Mouse (Mus musculus): ENCODE results near the gene Rab25. TPM values are rescaled to one million over a fixed set of nuclear protein-coding genes. Genes with fewer than 3 reads are reported as not detected.

Rab25 gene
- polyA plus RNA-seq, 1 experiment: 9.3 TPM

DNA sequence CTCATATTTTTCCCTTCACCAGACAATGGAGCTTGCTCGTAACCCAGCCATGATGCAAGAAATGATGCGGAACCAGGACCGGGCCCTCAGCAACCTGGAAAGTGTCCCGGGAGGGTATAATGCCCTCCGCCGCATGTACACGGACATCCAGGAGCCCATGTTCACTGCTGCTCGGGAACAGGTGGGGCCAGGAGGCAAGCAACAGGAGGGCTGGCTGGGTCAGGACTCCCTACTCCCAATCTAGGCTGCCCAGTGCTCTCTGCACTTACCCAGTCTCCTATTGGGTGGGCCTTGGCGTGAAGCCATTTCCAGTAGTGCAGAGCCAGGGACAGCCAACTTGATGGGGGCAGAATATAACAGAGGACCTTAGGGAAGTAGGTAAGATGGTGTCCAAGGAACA is 11.5 kb upstream of the Rab25 start:
- Histone ChIP-seq H3K36me3 (ENCODE audit: control insufficient read depth, insufficient read depth, low read length) (peaks cover 26% of the 10 kb centered on the region), H3K27ac (ENCODE audit: control insufficient read depth, insufficient read depth, low read length) (no peak overlapping the region), H3K27me3 (ENCODE audit: control insufficient read depth, insufficient read depth, low read length) (no peaks in the 10 kb centered on the region), H3K4me1 (replicated peaks; ENCODE audit: control insufficient read depth, insufficient read depth, low read length) (peaks cover 5% of the 10 kb centered on the region; the same call in 1 of the 2 replicates), H3K4me3 (ENCODE audit: control insufficient read depth, insufficient read depth, low read length) (no peak overlapping the region)
- TF ChIP-seq CTCF (IDR thresholded peaks at IDR 0.05; ENCODE audit: borderline replicate concordance, control insufficient read depth, extremely low read depth, insufficient read depth, low read length, poor library complexity) (no peak), POLR2A (IDR thresholded peaks at IDR 0.05; ENCODE audit: control insufficient read depth, extremely low read depth, insufficient read depth, low read length, poor library complexity) (no peak)
- over 99% methylated on average over 9 of the region's 9 CpGs for WGBS
- no peak for DNase-seq

GRCm38 (mm10) chr3:88556616-88557015 is 8.5 kb upstream of the Rab25 start:
- no peaks in the 10 kb centered on the region for H3K27me3 ChIP-seq (ENCODE audit: control insufficient read depth, insufficient read depth, low read length)
- peaks cover 9% of the 10 kb centered on the region for H3K4me1 ChIP-seq (replicated peaks; ENCODE audit: control insufficient read depth, insufficient read depth, low read length)
- no peak for DNase-seq
- TF ChIP-seq CTCF (IDR thresholded peaks at IDR 0.05; ENCODE audit: borderline replicate concordance, control insufficient read depth, extremely low read depth, insufficient read depth, low read length, poor library complexity) (no peak), POLR2A (IDR thresholded peaks at IDR 0.05; ENCODE audit: control insufficient read depth, extremely low read depth, insufficient read depth, low read length, poor library complexity) (no peak)
- 95% methylated on average over 8 of the region's 8 CpGs for WGBS
- no peak overlapping the region for H3K4me3 ChIP-seq (ENCODE audit: control insufficient read depth, insufficient read depth, low read length)
- no peak overlapping the region for H3K27ac ChIP-seq (ENCODE audit: control insufficient read depth, insufficient read depth, low read length)
- H3K36me3 ChIP-seq (ENCODE audit: control insufficient read depth, insufficient read depth, low read length): peaks cover 19% of the 10 kb centered on the region

DNA sequence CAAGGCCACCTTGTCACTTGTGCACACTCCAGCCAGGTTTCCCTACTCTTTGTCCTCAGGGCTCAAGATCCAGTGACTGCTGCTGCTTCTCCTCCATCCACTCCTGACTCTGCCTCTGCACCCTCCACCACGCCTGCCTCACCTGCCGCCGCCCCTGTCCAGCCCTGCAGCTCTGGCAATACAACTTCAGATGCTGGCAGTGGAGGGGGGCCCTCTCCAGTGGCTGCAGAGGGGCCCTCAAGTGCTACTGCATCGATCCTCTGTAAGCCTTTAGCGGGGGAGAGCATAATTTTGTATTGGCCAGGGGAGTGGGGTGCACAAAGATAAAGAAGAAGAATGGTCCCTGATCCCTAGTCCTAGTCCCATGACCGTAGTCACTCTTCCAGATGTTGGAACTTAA is 7.6 kb upstream of the Rab25 start:
- Histone ChIP-seq H3K27me3 (ENCODE audit: control insufficient read depth, insufficient read depth, low read length) (no peaks in the 10 kb centered on the region), H3K4me3 (ENCODE audit: control insufficient read depth, insufficient read depth, low read length) (no peak overlapping the region), H3K27ac (ENCODE audit: control insufficient read depth, insufficient read depth, low read length) (no peak overlapping the region), H3K4me1 (replicated peaks; ENCODE audit: control insufficient read depth, insufficient read depth, low read length) (peaks cover 12% of the 10 kb centered on the region), H3K36me3 (ENCODE audit: control insufficient read depth, insufficient read depth, low read length) (peaks cover 16% of the 10 kb centered on the region)
- DNase-seq: no peak
- WGBS: 96% methylated on average over 6 of the region's 6 CpGs
- no peak for TF ChIP-seq CTCF (IDR thresholded peaks at IDR 0.05; ENCODE audit: borderline replicate concordance, control insufficient read depth, extremely low read depth, insufficient read depth, low read length, poor library complexity)
- TF ChIP-seq POLR2A (IDR thresholded peaks at IDR 0.05; ENCODE audit: control insufficient read depth, extremely low read depth, insufficient read depth, low read length, poor library complexity): no peak

- Histone ChIP-seq H3K27ac (ENCODE audit: control insufficient read depth, insufficient read depth, low read length) (no peak overlapping the region), H3K4me3 (ENCODE audit: control insufficient read depth, insufficient read depth, low read length) (no peak overlapping the region), H3K36me3 (ENCODE audit: control insufficient read depth, insufficient read depth, low read length) (peaks cover 10% of the 10 kb centered on the region), H3K27me3 (ENCODE audit: control insufficient read depth, insufficient read depth, low read length) (no peaks in the 10 kb centered on the region), H3K4me1 (replicated peaks; ENCODE audit: control insufficient read depth, insufficient read depth, low read length) (peaks cover 12% of the 10 kb centered on the region)
- 94% methylated on average over 5 of the region's 5 CpGs for WGBS
- no peak for TF ChIP-seq POLR2A (IDR thresholded peaks at IDR 0.05; ENCODE audit: control insufficient read depth, extremely low read depth, insufficient read depth, low read length, poor library complexity)
- TF ChIP-seq CTCF (IDR thresholded peaks at IDR 0.05; ENCODE audit: borderline replicate concordance, control insufficient read depth, extremely low read depth, insufficient read depth, low read length, poor library complexity): no peak
- no peak for DNase-seq
These were observed 7.0 kb upstream of the Rab25 start for GRCm38 (mm10) chr3:88555069-88555605.

- DNase-seq: peak; percentile 80
- H3K4me3 ChIP-seq (ENCODE audit: control insufficient read depth, insufficient read depth, low read length): peak overlapping the region; percentile 92
- no peaks in the 10 kb centered on the region; the same call in 1 of the 2 replicates for H3K36me3 ChIP-seq (ENCODE audit: control insufficient read depth, insufficient read depth, low read length)
- no peak for TF ChIP-seq CTCF (IDR thresholded peaks at IDR 0.05; ENCODE audit: borderline replicate concordance, control insufficient read depth, extremely low read depth, insufficient read depth, low read length, poor library complexity)
- TF ChIP-seq POLR2A (IDR thresholded peaks at IDR 0.05; ENCODE audit: control insufficient read depth, extremely low read depth, insufficient read depth, low read length, poor library complexity): 0 out of 2 replicates have a peak, but pooled peaks have one; percentile 13
- under 1% methylated on average over 40 of the region's 41 CpGs for WGBS
- H3K27me3 ChIP-seq (ENCODE audit: control insufficient read depth, insufficient read depth, low read length): no peaks in the 10 kb centered on the region
- peak overlapping the region; percentile 9; the same call in 1 of the 2 replicates for H3K27ac ChIP-seq (ENCODE audit: control insufficient read depth, insufficient read depth, low read length)
- peaks cover 12% of the 10 kb centered on the region for H3K4me1 ChIP-seq (replicated peaks; ENCODE audit: control insufficient read depth, insufficient read depth, low read length)
These were observed 5.9 kb upstream of the Rab25 start for GRCm38 (mm10) chr3:88553880-88554586.

- Histone ChIP-seq H3K4me1 (replicated peaks; ENCODE audit: control insufficient read depth, insufficient read depth, low read length) (peaks cover 12% of the 10 kb centered on the region), H3K36me3 (ENCODE audit: control insufficient read depth, insufficient read depth, low read length) (no peaks in the 10 kb centered on the region; the same call in 1 of the 2 replicates), H3K27me3 (ENCODE audit: control insufficient read depth, insufficient read depth, low read length) (no peaks in the 10 kb centered on the region), H3K4me3 (ENCODE audit: control insufficient read depth, insufficient read depth, low read length) (peak within 1 kb of the TSS; percentile 92), H3K27ac (ENCODE audit: control insufficient read depth, insufficient read depth, low read length) (peak within 1 kb of the TSS; percentile 73)
- TF ChIP-seq POLR2A (IDR thresholded peaks at IDR 0.05; ENCODE audit: control insufficient read depth, extremely low read depth, insufficient read depth, low read length, poor library complexity) (peak; percentile 38; the same call in 1 of the 2 replicates), CTCF (IDR thresholded peaks at IDR 0.05; ENCODE audit: borderline replicate concordance, control insufficient read depth, extremely low read depth, insufficient read depth, low read length, poor library complexity) (peak; percentile 92)
- DNase-seq: peak; percentile 92
- WGBS: under 1% methylated on average over 36 of the region's 37 CpGs
These were observed 5.4 kb upstream of the Rab25 start, which contains the start of gene Ubqln4 for GRCm38 (mm10) chr3:88553525-88553879. TSS of gene Ubqln4 (plus strand) at chr3:88553758.

Data from thymus, adult 2 months (tissue).